Mouse (Mus musculus) WW6 (cell line): ENCODE measurements around the gene Dand5.

Experiments used
- DNase-seq: peaks from one replicate; pipeline ENCODE4 v3.0.0-alpha.2; 2013; ENCODE audit warnings: low read depth, low spot score

Gene Dand5

DNA sequence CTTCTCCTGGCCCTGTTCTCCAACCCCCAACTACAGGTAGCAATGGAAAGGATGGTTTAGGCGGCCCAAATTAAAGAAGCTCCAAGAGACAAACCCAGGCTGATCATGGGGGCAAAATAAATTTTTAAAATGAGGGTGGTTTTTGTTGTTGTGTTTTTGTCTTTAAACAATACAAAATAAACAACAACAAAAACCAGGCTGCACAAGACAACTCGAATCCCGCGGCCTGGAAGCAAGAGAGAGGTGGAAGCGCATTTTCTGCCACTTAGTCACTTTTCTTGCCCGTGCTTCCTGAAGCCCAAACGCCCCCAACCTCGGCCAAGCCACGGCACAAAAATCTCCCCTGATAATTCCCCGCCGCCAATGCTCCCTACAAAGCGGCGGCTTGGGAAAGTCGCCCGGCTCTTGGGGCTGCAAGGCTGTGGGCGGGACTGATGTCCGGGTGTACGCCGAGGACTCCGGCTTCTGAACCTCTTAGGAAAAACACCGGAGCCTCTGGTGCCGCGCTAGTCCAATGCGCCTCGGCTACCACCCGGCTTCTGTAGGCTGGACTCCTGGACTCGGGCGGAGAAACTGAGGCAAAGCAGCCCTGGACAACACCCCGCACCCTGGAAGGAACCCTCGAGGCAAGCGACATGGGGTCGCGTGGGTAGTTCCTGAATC, 38.6 kb downstream of the Dand5 start:
- no peak for DNase-seq

- DNase-seq: no peak
These were observed 39.3 kb downstream of the Dand5 start for GRCm38 (mm10) chr8:84783198-84783918.

DNA sequence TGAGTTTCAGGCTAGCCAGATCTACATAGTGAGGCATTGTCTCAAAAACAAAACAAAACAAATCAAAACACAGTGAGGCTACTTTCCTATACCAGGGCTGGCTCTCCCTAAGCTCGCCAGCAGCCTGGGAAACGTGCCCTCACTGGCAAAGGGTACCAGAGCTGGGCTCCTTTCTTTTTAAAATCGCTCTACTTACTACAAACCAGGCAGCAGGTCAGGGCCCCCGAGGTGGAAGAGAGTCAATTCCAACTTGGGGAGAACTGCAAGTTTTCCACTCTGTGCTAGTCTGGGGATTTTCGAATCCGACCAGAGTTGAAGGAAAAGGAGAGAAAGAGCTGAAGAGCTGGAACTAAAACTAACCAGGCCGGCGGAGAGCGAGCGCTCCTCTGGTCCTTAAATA, 39.9 kb downstream of the Dand5 start:
- DNase-seq: no peak

- no peak for DNase-seq
These were observed 40.7 kb downstream of the Dand5 start for GRCm38 (mm10) chr8:84781686-84782505.

- no peak for DNase-seq
These were observed 41.5 kb downstream of the Dand5 start for GRCm38 (mm10) chr8:84780949-84781680.

GRCm38 (mm10) chr8:84780225-84780555, 42.4 kb downstream of the Dand5 start:
- no peak for DNase-seq

DNA sequence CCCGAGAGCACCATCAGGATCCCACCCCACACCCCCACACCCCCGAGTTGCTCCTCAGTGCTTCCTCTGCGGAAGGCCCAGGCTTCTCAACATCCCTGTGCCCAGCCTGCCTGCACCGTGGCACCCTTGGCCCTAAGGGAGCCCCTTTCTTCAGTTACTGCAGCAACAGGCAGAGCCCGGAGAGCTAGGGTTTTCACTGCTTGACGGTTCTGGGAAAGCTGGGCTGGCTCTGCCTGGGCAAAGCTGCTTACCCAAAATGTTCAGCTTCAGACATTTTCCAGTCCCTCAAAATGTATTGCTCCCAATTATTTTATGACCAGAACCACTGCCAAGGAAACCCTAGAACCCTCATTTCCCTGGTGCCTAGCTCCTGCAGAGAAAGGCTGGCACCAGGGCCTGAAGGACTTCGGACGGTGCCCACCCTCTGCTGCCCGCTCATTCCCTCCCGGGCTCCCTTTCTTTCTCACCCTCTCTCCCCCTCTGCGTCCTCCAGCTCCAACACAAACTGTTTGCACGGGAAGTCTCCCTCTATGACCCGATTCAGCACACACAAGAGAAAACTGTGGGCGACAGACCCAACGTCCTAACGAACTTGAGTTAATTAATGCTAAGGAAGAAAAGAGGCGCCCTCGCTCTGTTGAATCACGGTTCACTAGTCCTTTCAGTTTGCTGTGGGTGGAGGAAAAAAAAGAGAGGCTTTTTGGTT, 43.0 kb downstream of the Dand5 start:
- no peak for DNase-seq

GRCm38 (mm10) chr8:84778638-84779380, 43.8 kb downstream of the Dand5 start:
- DNase-seq: no peak

DNA sequence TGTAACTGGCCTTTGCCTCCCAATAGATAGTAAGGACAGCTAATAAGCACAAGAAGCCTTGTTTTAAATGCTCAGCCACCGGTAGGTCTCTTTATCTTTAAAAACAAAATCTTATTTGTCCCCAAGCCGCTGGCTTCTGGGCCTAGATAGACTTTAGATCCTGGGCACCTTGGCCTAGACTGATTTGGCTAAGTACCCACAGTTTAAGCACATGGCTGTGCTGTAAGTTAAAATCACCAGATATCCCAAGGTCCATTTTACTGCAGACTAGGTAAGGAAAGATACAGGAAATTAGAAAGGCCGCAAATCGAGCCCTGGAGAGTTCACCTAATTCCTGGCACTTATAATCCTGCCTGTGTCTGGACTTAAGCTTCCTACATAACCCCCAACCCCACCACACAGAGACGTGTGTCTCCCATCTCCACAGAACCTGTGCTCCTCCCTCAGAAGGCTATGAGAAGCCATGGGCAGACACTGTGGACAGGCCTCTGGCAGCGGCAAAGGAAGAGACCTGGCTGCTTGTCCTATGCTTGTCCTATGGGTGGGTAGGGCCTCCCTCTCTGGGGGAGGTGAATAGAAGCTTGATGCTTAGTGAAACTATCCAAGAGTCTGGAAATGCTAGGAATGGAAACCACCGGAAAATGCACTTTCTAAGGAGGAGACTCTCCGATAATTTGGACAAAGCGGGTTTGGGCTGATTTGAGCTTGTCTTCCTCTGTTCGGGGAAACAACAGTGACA, 44.6 kb downstream of the Dand5 start:
- DNase-seq: no peak

GRCm38 (mm10) chr8:84776569-84776968, 46.1 kb downstream of the Dand5 start:
- no peak for DNase-seq

GRCm38 (mm10) chr8:84775621-84776113, 47.0 kb downstream of the Dand5 start:
- DNase-seq: no peak

GRCm38 (mm10) chr8:84775105-84775591, 47.5 kb downstream of the Dand5 start:
- DNase-seq: no peak

DNA sequence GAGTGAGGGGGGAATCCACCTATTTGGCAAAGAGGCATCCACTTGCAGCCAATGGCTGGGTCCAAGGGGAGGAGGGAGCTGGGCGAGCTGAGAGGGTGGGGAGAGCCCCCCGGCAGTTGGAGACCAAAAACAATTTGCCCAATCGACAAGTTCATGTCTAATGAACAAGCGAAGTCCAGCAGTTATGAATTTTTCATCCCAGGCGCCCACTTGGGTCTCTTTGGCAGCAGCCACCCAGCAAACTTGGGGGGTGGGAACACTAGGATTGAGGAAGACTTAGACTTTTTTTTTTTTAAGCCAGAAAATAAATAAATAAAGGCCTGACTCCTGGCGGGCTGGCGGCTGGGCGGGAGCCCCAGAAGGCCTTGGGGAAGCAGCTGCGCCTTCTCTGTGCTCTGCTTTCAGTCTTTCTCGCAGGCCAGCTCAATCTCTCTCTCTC, 48.1 kb downstream of the Dand5 start:
- no peak for DNase-seq

- DNase-seq: no peak
These were observed 48.8 kb downstream of the Dand5 start for GRCm38 (mm10) chr8:84773833-84774232.

- DNase-seq: no peak
These were observed 49.3 kb downstream of the Dand5 start for GRCm38 (mm10) chr8:84773304-84773703.

GRCm38 (mm10) chr8:84772628-84773027, 50.0 kb downstream of the Dand5 start:
- no peak for DNase-seq

DNA sequence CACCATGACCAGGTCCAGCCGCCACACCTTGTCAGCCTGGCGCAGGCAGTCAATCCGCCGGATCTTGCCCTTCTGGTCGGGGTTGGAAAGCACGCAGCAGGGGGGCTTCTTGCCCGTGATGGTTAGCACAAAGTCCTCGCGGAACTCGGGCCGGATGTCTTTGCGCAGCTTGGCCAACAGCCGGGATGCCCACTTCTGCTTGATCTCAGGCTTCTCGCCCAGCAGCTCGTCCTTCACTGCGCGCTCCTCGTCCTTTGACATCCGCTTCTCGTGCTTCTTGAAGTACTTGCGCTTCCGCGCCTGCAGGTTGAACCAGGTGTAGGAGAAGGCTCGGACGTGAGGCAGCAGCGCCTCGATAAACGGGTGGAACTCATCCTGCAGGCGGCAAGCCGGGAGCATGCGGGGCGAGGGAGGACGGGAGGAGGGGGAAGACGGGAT, 50.7 kb downstream of the Dand5 start:
- no peak for DNase-seq

GRCm38 (mm10) chr8:84771000-84771687, 51.5 kb downstream of the Dand5 start:
- no peak for DNase-seq
